Mouse (Mus musculus) neural tube, embryonic 14.5 days (tissue): ENCODE results near the gene Cog3. TPM values are rescaled to one million over a fixed set of nuclear protein-coding genes. Genes with fewer than 3 reads are reported as not detected.

Experiments used
- ATAC-seq: fragments of 200-750 bp; cut with Nextera tagmentation; 2 replicates; pipeline ENCODE4 v1.8.0; 2017; ENCODE audit warnings: low read depth, mild to moderate bottlenecking, moderate TSS enrichment, moderate library complexity
- H3K27ac ChIP-seq: fragments of 300-500 bp; sonication (generic); 2 replicates; pipeline ENCODE4 v1.5.1; 2014; ENCODE audit warnings: low read depth, mild to moderate bottlenecking, control low read depth, low read length, moderate library complexity, mixed read lengths
- H3K27me3 ChIP-seq: fragments of 300-500 bp; sonication (generic); 2 replicates; pipeline ENCODE4 v1.6.1; 2014; ENCODE audit warnings: low read length; ENCODE audit not compliant: control insufficient read depth, insufficient read depth
- H3K36me3 ChIP-seq: fragments of 300-500 bp; sonication (generic); 2 replicates; pipeline ENCODE4 v1.6.1; 2014; ENCODE audit warnings: low read length, mixed read lengths; ENCODE audit not compliant: control insufficient read depth, insufficient read depth
- H3K4me1 ChIP-seq: fragments of 300-500 bp; sonication (generic); 2 replicates; pipeline ENCODE4 v1.6.1; 2014; ENCODE audit warnings: low read length; ENCODE audit not compliant: control insufficient read depth, insufficient read depth
- H3K4me2 ChIP-seq: fragments of 300-500 bp; sonication (generic); 2 replicates; pipeline ENCODE4 v1.6.1; 2014; ENCODE audit warnings: mild to moderate bottlenecking, low read depth, low read length, control low read depth
- H3K4me3 ChIP-seq: fragments of 300-500 bp; sonication (generic); 2 replicates; pipeline ENCODE4 v1.5.1; 2014; ENCODE audit warnings: low read depth, low read length, control low read depth, mixed read lengths
- H3K9ac ChIP-seq: fragments of 300-500 bp; sonication (generic); replicated peaks from 2 replicates; pipeline ENCODE4 v1.6.1; 2014; ENCODE audit warnings: low read depth, mild to moderate bottlenecking, control low read depth, low read length, mixed read lengths
- H3K9me3 ChIP-seq: fragments of 300-500 bp; sonication (generic); 2 replicates; pipeline ENCODE4 v1.6.1; 2016; ENCODE audit warnings: low read length; ENCODE audit not compliant: control insufficient read depth
- WGBS: fragments of 180-500 bp; shearing (Covaris S2); extraction: QIAGEN DNeasy Blood & Tissue Kit; methylation state at CpG from one replicate; pipeline ENCODE4 v1.1.7; 2014; 5-methylcytosine and 5-hydroxymethylcytosine counted together
- polyA plus RNA-seq: library from polyadenylated mRNA; unstranded; fragments of >200 nt; fragmentation: Nextera tagmentation; extraction: Ambion mirVana; gene quantifications from 2 replicates; pipeline ENCODE4 v1.2.1, GENCODE M21; 2014

The Cog3 gene
- polyA plus RNA-seq, 1 experiment from 2014 or later = 20.3 TPM

GRCm38 (mm10) chr14:75768275-75768608 is 13.9 kb upstream of the Cog3 start:
- ATAC-seq = no peak
- Histone ChIP-seq H3K9me3 (no peaks in the 10 kb centered on the region), H3K4me2 (no peak overlapping the region), H3K4me3 (no peak overlapping the region), H3K27me3 (no peaks in the 10 kb centered on the region), H3K9ac (no peak overlapping the region), H3K4me1 (no peaks in the 10 kb centered on the region), H3K36me3 (peaks cover 13% of the 10 kb centered on the region; the same call in 1 of the 2 replicates), H3K27ac (no peak overlapping the region)
- WGBS = 7% methylated on average over 1 of the region's 1 CpGs

DNA sequence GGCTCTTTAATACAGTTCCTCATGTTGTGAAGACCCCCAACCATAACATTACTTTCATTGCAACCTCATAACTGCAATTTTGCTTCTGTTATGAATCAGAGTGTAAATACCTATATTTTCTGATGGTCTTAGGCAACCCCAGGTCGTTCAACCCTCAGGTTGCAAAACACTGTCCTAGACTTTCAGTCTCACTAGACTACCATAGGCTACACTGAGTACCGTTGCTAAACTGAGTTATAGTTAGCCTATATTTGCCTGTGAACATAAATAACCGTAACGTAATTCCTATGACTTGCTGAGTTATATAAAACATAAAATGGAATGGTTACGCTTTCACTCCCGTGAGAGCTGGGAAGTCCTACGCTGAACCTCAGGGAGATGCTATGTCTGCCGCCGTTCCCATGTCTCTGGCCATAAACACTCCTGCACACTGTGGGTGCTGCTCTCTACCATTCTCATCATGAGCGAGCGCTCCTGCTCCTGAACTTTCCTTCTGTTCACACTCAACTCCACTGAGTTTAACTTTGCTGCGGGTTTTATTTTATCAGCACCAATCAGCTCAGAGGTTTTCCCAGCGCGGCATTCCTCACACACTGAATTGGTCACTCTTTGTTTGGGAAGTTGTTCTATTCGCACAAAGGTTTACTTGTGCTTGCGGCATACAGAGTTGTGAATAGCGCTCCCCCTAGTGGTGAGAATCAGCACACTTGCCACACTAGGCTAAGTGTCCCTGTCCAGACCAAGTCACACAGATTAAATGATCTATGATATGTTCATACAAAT is 13.4 kb upstream of the Cog3 start:
- peak; percentile 88 for ATAC-seq
- Histone ChIP-seq H3K9ac (no peak overlapping the region), H3K4me3 (no peak overlapping the region), H3K9me3 (no peaks in the 10 kb centered on the region), H3K4me2 (peak overlapping the region; percentile 27; the same call in 1 of the 2 replicates), H3K27ac (peak overlapping the region; percentile 66; the same call in 1 of the 2 replicates), H3K4me1 (no peaks in the 10 kb centered on the region), H3K36me3 (peaks cover 13% of the 10 kb centered on the region; the same call in 1 of the 2 replicates), H3K27me3 (no peaks in the 10 kb centered on the region)
- 41% methylated on average over 17 of the region's 17 CpGs for WGBS

GRCm38 (mm10) chr14:75761028-75761805 is 6.9 kb upstream of the Cog3 start:
- no peak for ATAC-seq
- H3K9ac ChIP-seq = no peak overlapping the region
- H3K36me3 ChIP-seq = no peaks in the 10 kb centered on the region; the same call in 1 of the 2 replicates
- no peak overlapping the region for H3K4me3 ChIP-seq
- H3K27ac ChIP-seq = no peak overlapping the region
- H3K9me3 ChIP-seq = no peaks in the 10 kb centered on the region
- 66% methylated on average over 10 of the region's 10 CpGs for WGBS
- no peak overlapping the region for H3K4me2 ChIP-seq
- no peaks in the 10 kb centered on the region for H3K27me3 ChIP-seq
- no peaks in the 10 kb centered on the region for H3K4me1 ChIP-seq

- Histone ChIP-seq H3K4me2 (no peak overlapping the region), H3K9ac (no peak overlapping the region), H3K9me3 (no peaks in the 10 kb centered on the region), H3K4me3 (no peak overlapping the region), H3K4me1 (peaks cover 2% of the 10 kb centered on the region), H3K36me3 (no peaks in the 10 kb centered on the region; the same call in 1 of the 2 replicates), H3K27ac (no peak overlapping the region), H3K27me3 (no peaks in the 10 kb centered on the region)
- WGBS = 84% methylated on average over 7 of the region's 7 CpGs
- no peak for ATAC-seq
Observed at GRCm38 (mm10) chr14:75758401-75758800, 4.1 kb upstream of the Cog3 start.

GRCm38 (mm10) chr14:75757821-75758220 is 3.5 kb upstream of the Cog3 start:
- H3K27me3 ChIP-seq = no peaks in the 10 kb centered on the region
- ATAC-seq = no peak
- peaks cover 8% of the 10 kb centered on the region for H3K4me1 ChIP-seq
- H3K27ac ChIP-seq = no peak overlapping the region
- H3K4me3 ChIP-seq = no peak overlapping the region
- no peaks in the 10 kb centered on the region; the same call in 1 of the 2 replicates for H3K36me3 ChIP-seq
- 88% methylated on average over 2 of the region's 2 CpGs for WGBS
- no peak overlapping the region for H3K9ac ChIP-seq
- H3K4me2 ChIP-seq = no peak overlapping the region
- H3K9me3 ChIP-seq = no peaks in the 10 kb centered on the region

DNA sequence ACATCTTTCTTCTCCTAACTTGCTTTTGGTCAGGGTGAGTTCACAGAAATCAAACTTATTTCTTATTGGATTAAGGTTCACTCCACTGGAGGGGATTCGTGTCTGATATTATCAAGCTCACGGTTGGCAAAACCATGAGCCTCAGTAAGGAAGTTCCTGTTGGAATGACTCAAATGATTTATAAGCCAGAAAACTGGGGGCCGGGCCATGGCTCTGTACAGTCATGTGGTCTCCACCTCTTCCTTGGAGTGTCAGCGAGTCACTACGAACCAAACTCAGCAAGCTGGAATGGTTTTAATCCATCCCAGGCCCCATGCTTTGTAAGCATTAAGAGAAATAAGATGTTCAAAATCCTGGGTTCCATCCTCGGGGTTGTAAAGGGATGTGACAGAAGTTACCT is 2.7 kb upstream of the Cog3 start:
- no peak overlapping the region for H3K27ac ChIP-seq
- H3K27me3 ChIP-seq = no peaks in the 10 kb centered on the region
- 84% methylated on average over 6 of the region's 6 CpGs for WGBS
- ATAC-seq = no peak
- H3K4me1 ChIP-seq = peaks cover 14% of the 10 kb centered on the region
- no peaks in the 10 kb centered on the region; the same call in 1 of the 2 replicates for H3K36me3 ChIP-seq
- no peaks in the 10 kb centered on the region for H3K9me3 ChIP-seq
- H3K9ac ChIP-seq = no peak overlapping the region
- no peak overlapping the region for H3K4me2 ChIP-seq
- no peak overlapping the region for H3K4me3 ChIP-seq

DNA sequence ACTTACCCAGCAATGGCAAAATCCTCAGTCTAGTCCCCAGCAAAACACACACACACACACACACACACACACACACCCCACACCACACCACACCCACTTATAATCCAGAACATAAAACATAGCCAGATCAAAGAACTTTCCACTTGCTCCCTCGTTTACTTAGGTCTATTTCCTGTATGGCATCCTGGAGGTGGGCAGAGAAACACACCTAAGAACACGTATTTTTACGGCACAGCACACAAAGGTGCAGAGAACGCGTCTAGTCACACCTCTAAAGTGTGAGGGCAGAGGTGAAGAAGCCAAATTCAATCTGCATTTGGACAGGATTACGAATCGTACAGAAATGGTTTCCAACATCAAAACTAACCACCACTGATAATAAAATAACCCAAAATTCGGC is 1.1 kb downstream of the Cog3 start:
- no peaks in the 10 kb centered on the region for H3K36me3 ChIP-seq
- H3K9me3 ChIP-seq = no peaks in the 10 kb centered on the region
- ATAC-seq = no peak
- peaks cover 20% of the 10 kb centered on the region for H3K4me1 ChIP-seq
- peak overlapping the region; percentile 84 for H3K4me2 ChIP-seq
- H3K4me3 ChIP-seq = peak overlapping the region; percentile 97
- H3K27me3 ChIP-seq = no peaks in the 10 kb centered on the region
- no peak overlapping the region; the same call in 1 of the 2 replicates for H3K9ac ChIP-seq
- H3K27ac ChIP-seq = no peak overlapping the region
- 68% methylated on average over 8 of the region's 8 CpGs for WGBS

DNA sequence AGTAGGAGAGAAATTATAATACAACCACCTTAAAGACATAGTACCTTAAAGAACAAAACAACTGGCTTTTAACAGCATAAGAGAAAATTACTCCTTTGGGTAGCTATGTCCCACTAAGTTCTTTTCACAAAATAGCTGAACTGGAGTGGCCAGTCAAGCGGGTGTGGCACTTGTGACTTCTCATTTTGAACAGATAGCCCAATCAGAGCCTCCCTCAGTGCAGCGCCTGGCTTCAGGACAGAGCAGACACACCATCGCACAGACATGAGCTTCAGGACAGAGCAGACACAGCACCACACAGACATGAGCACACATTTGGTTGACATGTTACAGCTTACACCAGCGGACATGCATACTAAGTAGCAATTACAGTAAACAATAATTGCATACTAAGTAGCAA is 3.3 kb downstream of the Cog3 start:
- Histone ChIP-seq H3K9me3 (no peaks in the 10 kb centered on the region), H3K27me3 (no peaks in the 10 kb centered on the region), H3K4me2 (no peak overlapping the region), H3K4me3 (no peak overlapping the region), H3K9ac (no peak overlapping the region), H3K4me1 (peaks cover 20% of the 10 kb centered on the region), H3K27ac (no peak overlapping the region), H3K36me3 (peaks cover 7% of the 10 kb centered on the region; the same call in 1 of the 2 replicates)
- WGBS = 80% methylated on average over 4 of the region's 4 CpGs
- no peak for ATAC-seq

GRCm38 (mm10) chr14:75749123-75749522 is 5.2 kb downstream of the Cog3 start:
- peaks cover 13% of the 10 kb centered on the region for H3K36me3 ChIP-seq
- no peak for ATAC-seq
- no peak overlapping the region for H3K9ac ChIP-seq
- peaks cover 20% of the 10 kb centered on the region for H3K4me1 ChIP-seq
- no peaks in the 10 kb centered on the region for H3K27me3 ChIP-seq
- no peak overlapping the region for H3K4me3 ChIP-seq
- H3K9me3 ChIP-seq = no peaks in the 10 kb centered on the region
- no peak overlapping the region for H3K27ac ChIP-seq
- H3K4me2 ChIP-seq = no peak overlapping the region
- WGBS = 90% methylated on average over 4 of the region's 4 CpGs
